Mouse (Mus musculus) midbrain, postnatal 0 days (tissue): ENCODE measurements around the gene Cadm1. TPM values are rescaled to one million over a fixed set of nuclear protein-coding genes. Genes with fewer than 3 reads are reported as not detected.

ENCODE experiments used
- ATAC-seq: fragments of 200-750 bp; cut with Nextera tagmentation; 2 replicates; pipeline ENCODE4 v1.8.0; 2017; ENCODE audit warnings: moderate number of reproducible peaks, mild to moderate bottlenecking, moderate TSS enrichment, moderate library complexity; ENCODE audit not compliant: low FRiP score
- DNase-seq: peaks from one replicate; pipeline ENCODE4 v3.0.0-alpha.2; 2015; ENCODE audit warnings: low spot score
- H3K27ac ChIP-seq: fragments of 300-500 bp; sonication (generic); 2 replicates; pipeline ENCODE4 v1.5.1; 2014; ENCODE audit warnings: low read depth, mild to moderate bottlenecking, low read length, mixed read lengths
- H3K27me3 ChIP-seq: fragments of 300-500 bp; sonication (generic); 2 replicates; pipeline ENCODE4 v1.6.1; 2014; ENCODE audit warnings: low read length, control low read depth, mixed read lengths; ENCODE audit not compliant: insufficient read depth
- H3K36me3 ChIP-seq: fragments of 300-500 bp; sonication (generic); 2 replicates; pipeline ENCODE4 v1.6.1; 2014; ENCODE audit warnings: low read length, control low read depth, mixed read lengths; ENCODE audit not compliant: insufficient read depth
- H3K4me1 ChIP-seq: fragments of 300-500 bp; sonication (generic); 2 replicates; pipeline ENCODE4 v1.6.1; 2014; ENCODE audit warnings: mild to moderate bottlenecking, control low read depth, antibody characterized with exemption, low read length, mixed read lengths; ENCODE audit not compliant: insufficient read depth
- H3K4me2 ChIP-seq: fragments of 300-500 bp; sonication (generic); 2 replicates; pipeline ENCODE4 v1.6.1; 2014; ENCODE audit warnings: low read depth, mild to moderate bottlenecking, low read length, mixed read lengths; ENCODE audit not compliant: poor library complexity, severe bottlenecking
- H3K4me3 ChIP-seq: fragments of 300-500 bp; sonication (generic); 2 replicates; pipeline ENCODE4 v1.5.1; 2014; ENCODE audit warnings: low read depth, mild to moderate bottlenecking, low read length, moderate library complexity
- H3K9ac ChIP-seq: fragments of 300-500 bp; sonication (generic); replicated peaks from 2 replicates; pipeline ENCODE4 v1.6.1; 2014; ENCODE audit warnings: mild to moderate bottlenecking, low read length, moderate library complexity, mixed read lengths; ENCODE audit not compliant: poor library complexity, severe bottlenecking
- H3K9me3 ChIP-seq: fragments of 300-500 bp; sonication (generic); 2 replicates; pipeline ENCODE4 v1.6.1; 2016; ENCODE audit warnings: low read length, control low read depth
- CTCF ChIP-seq: IDR thresholded peaks from 2 replicates; pipeline ENCODE4 v1.5.1; 2016; ENCODE audit warnings: antibody characterized with exemption, mild to moderate bottlenecking
- WGBS: fragments of 180-500 bp; shearing (Covaris S2); extraction: QIAGEN DNeasy Blood & Tissue Kit; methylation state at CpG from one replicate; pipeline ENCODE4 v1.1.7; 2014; 5-methylcytosine and 5-hydroxymethylcytosine counted together
- polyA plus RNA-seq: library from polyadenylated mRNA; unstranded; fragments of >200 nt; fragmentation: Nextera tagmentation; extraction: Ambion mirVana; gene quantifications from 2 replicates; pipeline ENCODE4 v1.2.1, GENCODE M21; 2015
- total RNA-seq: library from RNA; depleted of rRNA; stranded (reverse); fragments of >200 nt; gene quantifications from 2 replicates; pipeline ENCODE4 v1.2.3, GENCODE M21; 2014

The Cadm1 gene
- total and polyA plus RNA-seq, 2 experiments from 2014 or later = 200 to 367 TPM

DNA sequence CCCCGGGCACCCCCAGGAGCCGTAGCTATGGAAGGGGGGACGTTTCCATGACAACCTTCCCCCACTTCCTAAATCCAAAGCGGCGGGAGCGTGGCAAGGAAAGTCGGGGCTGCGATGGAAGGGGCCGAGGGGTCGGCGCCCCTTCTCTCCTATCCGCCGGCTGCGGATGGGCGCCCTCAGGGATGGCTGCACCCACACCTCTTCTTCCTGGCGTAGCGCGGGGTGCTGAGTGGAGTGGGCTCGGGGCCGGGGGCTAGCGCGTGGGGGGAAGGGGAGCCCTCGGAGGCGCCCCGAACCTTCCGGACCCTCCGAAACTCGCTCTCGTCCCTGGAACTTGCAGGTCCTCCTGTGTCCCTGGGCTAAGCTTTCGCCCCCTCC lies 560 bp downstream of the Cadm1 start:
- peak overlapping the region; percentile 94 for H3K9ac ChIP-seq
- no peak for TF ChIP-seq CTCF
- H3K27ac ChIP-seq = peak overlapping the region; percentile 93
- peak overlapping the region; percentile 57 for H3K4me2 ChIP-seq
- DNase-seq (no peak), ATAC-seq (peak; percentile 38)
- no peaks in the 10 kb centered on the region for H3K27me3 ChIP-seq
- no peaks in the 10 kb centered on the region for H3K36me3 ChIP-seq
- H3K4me3 ChIP-seq = peak overlapping the region; percentile 92
- peaks cover 3% of the 10 kb centered on the region for H3K4me1 ChIP-seq
- H3K9me3 ChIP-seq = no peaks in the 10 kb centered on the region
- 1% methylated on average over 13 of the region's 30 CpGs for WGBS

DNA sequence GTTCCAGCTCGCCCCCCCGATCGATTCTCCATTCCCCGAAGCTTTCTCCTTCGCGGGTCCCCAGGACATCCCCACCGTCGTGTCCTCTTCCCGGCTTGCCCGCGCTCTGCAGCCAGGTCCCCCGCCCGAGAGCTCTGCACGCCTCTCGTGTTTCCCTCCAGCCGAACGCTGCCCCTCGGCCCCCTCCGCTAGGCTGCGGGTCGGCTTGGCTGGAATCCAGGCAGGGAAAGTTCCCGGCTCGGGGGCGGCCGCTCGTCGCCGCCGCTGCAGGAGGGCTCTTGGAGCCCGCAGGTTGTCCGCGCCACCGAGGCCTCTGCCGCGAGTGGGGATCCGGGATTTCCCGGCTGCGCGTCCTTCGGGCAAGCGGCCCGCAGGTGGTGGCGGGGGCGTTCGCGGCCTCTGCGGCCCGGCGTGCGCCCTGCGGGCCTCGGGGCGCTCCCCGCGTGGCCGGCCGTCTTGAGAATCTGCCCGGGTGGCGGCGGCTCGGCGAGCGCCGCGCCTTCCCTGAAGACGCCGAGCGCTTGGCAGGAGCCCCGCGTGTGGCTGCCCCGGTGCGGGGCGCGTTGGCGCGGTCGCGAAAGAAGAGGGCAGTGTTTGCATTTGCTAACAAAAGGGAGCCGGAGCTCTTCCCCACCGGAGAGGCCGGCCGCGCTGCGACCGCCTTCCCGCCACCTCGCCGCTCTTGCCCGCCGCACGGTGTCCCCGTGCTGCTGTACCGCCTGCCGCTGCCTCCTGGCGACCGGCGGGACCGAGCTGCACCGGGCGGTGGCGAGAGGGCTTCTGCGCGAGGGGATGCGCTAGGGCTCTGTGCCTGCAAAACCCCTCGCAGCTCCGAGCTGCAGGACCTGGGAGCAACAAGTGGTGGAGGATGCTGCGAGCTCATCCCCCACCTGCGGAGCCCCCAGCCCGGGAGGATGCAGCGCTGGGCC lies 1.2 kb downstream of the Cadm1 start:
- DNase-seq = peak; percentile 68
- under 1% methylated on average over 88 of the region's 110 CpGs for WGBS
- Histone ChIP-seq H3K36me3 (no peaks in the 10 kb centered on the region), H3K27ac (peak overlapping the region; percentile 93), H3K9ac (peak overlapping the region; percentile 94), H3K4me2 (peak overlapping the region; percentile 57), H3K4me3 (peak overlapping the region; percentile 92), H3K27me3 (no peaks in the 10 kb centered on the region), H3K4me1 (peaks cover 3% of the 10 kb centered on the region), H3K9me3 (no peaks in the 10 kb centered on the region)
- ATAC-seq = no peak; the same call in none of the 2 replicates
- peak; percentile 54 for TF ChIP-seq CTCF

DNA sequence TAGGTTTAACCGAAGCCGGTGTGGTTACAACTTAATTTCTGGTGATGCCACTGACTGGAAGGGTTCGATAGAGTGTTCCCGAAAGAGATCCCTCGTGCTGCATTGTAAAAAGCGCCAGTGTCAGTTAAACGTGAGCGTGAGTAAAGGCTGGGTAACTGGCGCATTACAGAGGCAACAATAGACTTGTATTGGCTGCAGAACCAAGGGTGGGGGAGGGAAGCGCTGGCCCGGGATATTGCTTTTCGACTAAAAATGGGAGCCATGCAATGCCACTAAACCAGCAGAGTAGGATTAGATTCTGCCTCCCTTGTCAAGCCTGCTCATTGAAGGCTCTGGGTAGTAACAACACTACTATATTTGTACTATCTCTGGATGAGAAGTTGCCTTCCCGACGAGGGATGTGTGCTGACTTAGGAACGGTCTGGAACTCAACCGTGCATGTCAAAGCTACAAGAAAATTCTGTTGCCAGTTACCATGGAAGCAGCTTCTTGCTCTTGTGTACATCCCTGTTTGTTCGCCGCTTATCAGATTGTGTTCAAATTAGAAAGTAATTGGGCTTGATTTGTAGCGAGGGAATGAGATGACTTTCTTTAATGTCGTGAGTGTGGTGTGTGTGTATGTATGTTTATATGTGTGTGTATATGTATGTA lies 2.4 kb downstream of the Cadm1 start:
- Histone ChIP-seq H3K4me3 (peak overlapping the region; percentile 92), H3K36me3 (no peaks in the 10 kb centered on the region), H3K9ac (peak overlapping the region; percentile 94), H3K4me2 (peak overlapping the region; percentile 57), H3K27me3 (no peaks in the 10 kb centered on the region), H3K9me3 (no peaks in the 10 kb centered on the region), H3K4me1 (peaks cover 3% of the 10 kb centered on the region), H3K27ac (peak overlapping the region; percentile 93; the same call in 1 of the 2 replicates)
- ATAC-seq (no peak), DNase-seq (peak; percentile 64)
- 2% methylated on average over 20 of the region's 20 CpGs for WGBS
- no peak for TF ChIP-seq CTCF

DNA sequence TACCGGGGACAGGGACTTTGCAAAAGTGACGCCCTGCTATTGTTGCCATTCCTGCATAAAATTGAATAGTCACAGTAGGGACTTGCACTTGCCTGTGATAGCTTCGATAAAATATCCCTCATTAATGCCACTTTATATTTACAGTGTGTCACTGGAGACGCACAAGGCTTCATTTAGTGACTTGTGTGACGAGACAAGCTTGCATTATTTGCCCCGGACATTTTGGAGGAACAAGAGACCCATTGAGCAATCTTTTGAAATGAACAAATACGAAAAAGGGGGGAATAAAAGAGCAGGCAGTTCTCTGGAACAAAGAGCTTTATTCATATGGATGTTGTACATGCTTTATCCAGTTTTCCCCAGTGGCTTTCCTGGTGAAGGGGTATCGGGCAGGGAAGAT lies 3.5 kb downstream of the Cadm1 start:
- no peak overlapping the region for H3K27ac ChIP-seq
- no peak for DNase-seq
- H3K4me2 ChIP-seq = peak overlapping the region; percentile 57
- no peaks in the 10 kb centered on the region for H3K27me3 ChIP-seq
- no peaks in the 10 kb centered on the region for H3K9me3 ChIP-seq
- H3K4me1 ChIP-seq = peaks cover 3% of the 10 kb centered on the region
- TF ChIP-seq CTCF = no peak
- no peak for ATAC-seq
- peak overlapping the region; percentile 92 for H3K4me3 ChIP-seq
- H3K36me3 ChIP-seq = no peaks in the 10 kb centered on the region
- 11% methylated on average over 8 of the region's 8 CpGs for WGBS
- H3K9ac ChIP-seq = peak overlapping the region; percentile 48

DNA sequence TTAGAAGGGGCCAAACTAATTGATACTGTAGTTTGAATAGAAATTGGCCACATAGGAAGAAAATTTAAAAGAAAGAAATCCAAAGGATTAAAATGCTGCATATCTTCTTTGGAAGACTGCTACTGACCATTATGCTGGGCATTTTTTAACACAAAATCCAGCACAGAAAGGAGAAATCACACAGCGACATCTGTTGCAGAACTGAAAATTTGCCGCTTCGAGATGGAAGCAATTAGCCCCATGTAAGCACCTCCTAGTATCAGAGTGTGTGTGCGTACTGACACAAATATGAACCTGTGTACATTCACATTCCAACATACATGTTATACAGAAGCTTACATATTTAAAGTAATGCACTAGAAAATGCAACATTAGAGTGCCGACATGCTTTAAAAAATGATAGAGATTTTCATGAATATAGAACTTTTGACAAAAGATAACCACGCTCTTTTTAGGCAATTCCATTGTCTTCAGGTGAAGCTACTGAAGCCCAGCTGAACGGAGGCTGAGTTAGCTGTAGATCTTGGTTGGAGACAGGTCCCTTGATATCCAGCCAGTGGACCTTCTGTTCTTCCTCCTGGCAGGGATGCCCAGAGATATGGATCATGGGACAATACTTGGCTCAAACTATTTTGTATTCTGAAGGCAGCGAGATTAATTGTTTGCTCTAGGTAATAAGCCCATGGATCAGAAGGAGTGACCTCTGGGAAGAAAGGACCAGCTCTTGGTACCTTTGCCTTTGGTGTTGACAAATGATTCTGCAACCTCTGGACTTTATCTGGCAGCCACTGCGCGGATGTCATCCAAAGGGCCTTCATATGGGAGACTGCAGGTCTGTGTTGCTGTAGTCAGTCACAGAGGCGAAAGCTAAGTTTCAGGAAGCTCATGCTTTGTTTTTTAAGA lies 4.9 kb downstream of the Cadm1 start:
- 88% methylated on average over 11 of the region's 11 CpGs for WGBS
- Histone ChIP-seq H3K9ac (no peak overlapping the region), H3K9me3 (no peaks in the 10 kb centered on the region), H3K4me1 (peaks cover 3% of the 10 kb centered on the region), H3K27ac (no peak overlapping the region), H3K36me3 (no peaks in the 10 kb centered on the region), H3K4me2 (peak overlapping the region; percentile 19), H3K4me3 (peak overlapping the region; percentile 3), H3K27me3 (no peaks in the 10 kb centered on the region)
- ATAC-seq (no peak), DNase-seq (peak; percentile 45)
- TF ChIP-seq CTCF = no peak
